Mouse (Mus musculus) neutrophil, adult 65 days (primary cell): Measurements from ENCODE around the gene Wnt5a. TPM values are rescaled to one million over a fixed set of nuclear protein-coding genes. Genes with fewer than 3 reads are reported as not detected.

ENCODE experiments used
- total RNA-seq: library from RNA; stranded (reverse); gene quantifications from 2 replicates; pipeline ENCODE4 v1.2.4, GENCODE M21; 2023

The Wnt5a gene
- 0.22 TPM in 1 of 2 replicates, not detected in the other for total RNA-seq

GRCm38 (mm10) chr14:28504101-28505050, at the start of gene Wnt5a:
TSS of gene Wnt5a (plus strand) at chr14:28504750.

